Mouse (Mus musculus): ENCODE data around the gene Scamp3.
"Not testable (repeated sequence)": the region's sequence is repeated elsewhere in the genome, so short reads cannot be mapped to it uniquely, and the experiment has no call there.

Gene Scamp3

DNA sequence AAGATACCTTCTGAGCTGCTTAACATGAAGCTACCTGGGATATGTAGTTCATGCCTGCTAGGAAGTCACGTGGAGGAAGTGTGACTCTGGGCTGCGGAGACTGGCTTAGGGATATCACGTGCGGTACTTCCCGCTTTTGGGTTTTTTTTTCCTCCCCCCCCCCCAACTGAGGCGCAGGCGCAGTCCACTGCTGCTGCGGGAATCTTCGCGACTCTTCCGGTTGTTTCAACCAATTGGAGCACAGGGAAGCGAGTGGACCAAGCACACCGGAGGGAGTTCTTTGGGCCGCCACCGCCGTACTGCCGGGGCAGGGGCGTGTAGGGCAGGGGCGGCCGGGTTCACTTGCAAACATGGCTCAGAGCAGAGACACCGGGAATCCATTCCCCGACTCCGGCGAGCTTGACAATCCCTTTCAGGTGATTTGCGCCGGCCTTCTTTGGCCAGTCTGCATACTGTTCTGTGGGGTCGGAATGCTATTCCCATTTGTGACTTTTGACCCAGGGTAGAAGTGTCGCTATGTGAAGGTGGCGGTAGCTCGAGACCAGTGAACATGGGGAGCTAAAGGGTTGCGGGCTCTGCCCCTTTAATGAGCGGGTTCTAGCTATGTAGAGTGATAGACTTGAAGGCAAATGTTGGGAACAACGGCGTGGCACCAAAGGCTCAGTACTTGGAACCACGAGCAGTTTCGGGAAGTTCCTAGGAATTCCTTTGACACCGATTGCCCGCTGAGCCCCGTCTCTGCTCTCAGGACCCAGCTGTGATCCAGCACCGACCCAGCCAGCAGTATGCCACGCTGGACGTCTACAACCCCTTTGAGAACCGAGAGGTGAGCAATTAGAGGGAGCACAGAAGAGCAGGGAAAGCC is at the start of gene Scamp3:
TSS of gene Scamp3 (plus strand) at position 232 of the 865 bp plus-strand sequence.
- DNase-seq (ENCODE audit: low read depth), result peak; percentile 98

DNA sequence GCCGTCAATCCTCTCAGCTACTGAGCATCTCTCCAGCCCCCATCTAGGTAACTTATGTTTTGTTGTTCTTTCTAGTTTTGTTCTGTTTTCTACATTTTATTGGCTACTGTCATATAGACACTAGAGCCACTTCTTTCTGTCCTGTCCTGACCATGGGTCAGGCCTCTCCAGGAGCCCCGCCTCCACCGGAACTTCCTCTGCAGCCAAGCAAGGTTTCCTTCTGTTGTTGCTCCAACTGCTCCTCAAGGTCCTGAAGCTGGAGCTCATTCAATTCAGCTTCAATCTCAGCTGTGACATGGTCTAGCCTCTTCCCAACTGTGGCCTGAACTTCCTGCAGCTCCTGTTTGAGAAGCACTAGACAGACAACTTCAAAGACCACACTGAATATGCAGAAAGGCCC is 47.4 kb upstream of the Scamp3 start:
- DNase-seq (ENCODE audit: low read depth), result no peak

DNA sequence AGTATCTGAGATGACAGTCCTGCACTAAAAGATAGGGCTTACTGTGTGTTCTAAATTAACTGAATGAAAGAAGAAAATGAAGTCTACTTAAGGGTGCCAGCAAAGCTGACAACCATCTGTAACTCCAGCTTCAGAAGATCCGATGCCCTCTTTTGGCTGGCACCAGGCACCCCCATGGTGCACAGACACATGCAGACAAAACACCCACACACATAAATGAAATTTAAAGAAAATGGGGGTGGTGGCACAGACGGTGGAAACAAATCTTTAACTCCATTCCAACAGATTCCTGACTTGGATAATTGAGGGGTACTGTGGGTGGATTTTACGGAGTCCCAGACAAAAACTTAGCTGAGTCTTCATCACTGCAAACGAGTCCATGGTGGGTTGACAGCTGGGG is 45.5 kb upstream of the Scamp3 start:
- DNase-seq (ENCODE audit: low read depth), result no peak

DNA sequence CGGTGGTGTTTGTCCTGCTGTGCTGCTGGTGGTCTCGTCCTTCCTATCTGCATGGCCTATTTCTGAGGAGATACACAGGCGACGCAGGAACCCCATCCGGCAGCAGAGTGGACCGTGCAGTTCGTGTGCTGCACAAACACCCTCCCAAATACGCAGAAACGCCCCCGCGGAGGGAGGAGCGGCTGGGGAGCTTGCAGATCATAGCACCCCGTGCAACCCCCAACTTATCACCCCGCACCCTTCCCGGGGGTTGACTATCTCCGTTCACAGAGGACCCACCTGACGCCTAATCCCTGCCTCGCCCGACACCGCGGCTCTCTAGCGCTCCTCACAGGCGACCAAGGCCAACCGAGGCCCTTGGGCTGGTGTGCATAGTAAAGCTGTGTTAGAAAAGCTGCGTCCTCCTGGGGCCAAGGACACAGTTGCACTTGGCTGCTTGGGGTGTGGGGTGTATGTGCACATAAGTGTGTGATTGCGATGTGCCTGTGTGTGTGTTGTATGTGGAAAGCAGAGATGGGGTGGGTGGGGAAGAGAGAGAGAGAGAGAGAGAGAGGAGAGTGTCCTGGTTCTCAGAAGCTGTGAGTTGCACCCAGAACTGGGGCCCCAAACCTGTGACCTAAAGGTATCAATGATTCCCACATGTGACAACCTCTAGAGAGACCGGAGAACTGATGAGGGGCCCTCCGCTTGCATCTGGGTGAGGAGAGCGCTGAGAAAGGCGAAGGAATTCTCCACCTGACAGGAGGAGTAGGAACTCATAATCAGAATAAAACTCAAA is 44.8 kb upstream of the Scamp3 start:
- DNase-seq (ENCODE audit: low read depth), result no peak

- no peak for DNase-seq (ENCODE audit: low read depth)
Measured at GRCm38 (mm10) chr3:89133063-89133450, 44.2 kb upstream of the Scamp3 start.

DNA sequence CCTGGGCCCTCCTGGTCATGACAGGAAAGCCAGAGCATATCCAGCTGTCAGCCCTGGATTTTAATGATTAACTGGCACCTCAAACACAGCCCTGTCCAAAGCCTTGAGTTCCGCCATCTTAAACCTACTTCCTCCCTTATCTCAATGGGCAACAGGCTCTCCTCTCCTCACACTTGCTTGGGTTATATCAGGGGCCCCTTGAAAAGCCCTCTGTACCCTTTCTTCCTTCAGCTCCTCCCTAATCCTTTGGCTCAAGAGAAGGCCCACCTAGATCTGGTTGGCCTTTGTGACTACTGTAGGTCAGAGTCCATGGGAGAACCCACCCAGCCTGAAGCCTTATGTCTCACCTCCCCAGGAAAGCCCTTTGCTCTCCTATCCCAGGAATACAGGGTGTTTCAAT is 43.5 kb upstream of the Scamp3 start:
- no peak for DNase-seq (ENCODE audit: low read depth)

DNA sequence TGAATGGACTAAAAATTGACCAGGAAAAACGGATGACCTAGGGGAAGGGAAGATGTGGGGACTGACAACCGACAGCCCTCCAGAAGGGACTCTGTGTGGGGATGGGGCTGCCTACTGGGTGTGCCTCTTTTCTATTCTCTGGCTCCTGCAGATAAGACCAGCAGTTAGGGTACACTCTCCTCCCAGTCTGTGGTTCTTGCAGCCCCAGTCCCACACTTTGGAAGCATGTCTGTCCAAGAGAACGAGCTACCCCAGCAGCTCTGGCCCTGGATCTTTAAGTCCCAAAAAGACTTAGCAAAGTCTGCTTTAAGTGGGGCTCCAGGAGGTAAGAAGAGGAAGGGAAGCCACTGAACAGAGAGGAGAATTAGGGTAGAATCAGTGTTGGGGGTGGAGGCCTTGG is 41.3 kb upstream of the Scamp3 start, which contains the start of gene Pklr:
TSS of gene Pklr (plus strand) at position 185 of the 400 bp plus-strand sequence.
- no peak for DNase-seq (ENCODE audit: low read depth)

GRCm38 (mm10) chr3:89136365-89136764 is 40.9 kb upstream of the Scamp3 start:
- DNase-seq (ENCODE audit: low read depth), result no peak

- no peak for DNase-seq (ENCODE audit: low read depth)
Measured at GRCm38 (mm10) chr3:89144821-89145220, 32.5 kb upstream of the Scamp3 start.

DNA sequence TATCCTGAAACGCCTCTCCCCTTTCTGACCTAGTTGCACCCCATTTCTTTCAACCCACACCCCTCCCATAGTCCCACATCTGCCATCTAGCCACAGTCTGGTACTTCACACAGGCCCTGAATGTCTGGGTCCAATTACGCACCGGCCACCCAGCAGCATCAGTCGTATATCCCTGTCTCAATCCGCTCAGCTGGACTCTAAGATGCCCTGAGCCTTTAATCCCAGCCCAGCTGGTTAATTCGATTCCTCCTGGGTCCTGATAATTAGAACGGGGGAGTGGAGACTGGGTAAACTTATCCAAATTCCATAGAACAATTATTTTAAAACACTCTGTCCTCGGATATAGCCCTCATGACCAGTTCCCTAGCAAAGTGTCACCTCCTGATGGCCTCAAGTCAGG is 31.7 kb upstream of the Scamp3 start:
- DNase-seq (ENCODE audit: low read depth), result no peak

GRCm38 (mm10) chr3:89147101-89147978 is 29.9 kb upstream of the Scamp3 start:
- no peak for DNase-seq (ENCODE audit: low read depth)

GRCm38 (mm10) chr3:89147979-89148311 is 29.3 kb upstream of the Scamp3 start:
- DNase-seq (ENCODE audit: low read depth), result no peak

- DNase-seq (ENCODE audit: low read depth), result no peak
Measured at GRCm38 (mm10) chr3:89148567-89148966, 28.7 kb upstream of the Scamp3 start.

DNA sequence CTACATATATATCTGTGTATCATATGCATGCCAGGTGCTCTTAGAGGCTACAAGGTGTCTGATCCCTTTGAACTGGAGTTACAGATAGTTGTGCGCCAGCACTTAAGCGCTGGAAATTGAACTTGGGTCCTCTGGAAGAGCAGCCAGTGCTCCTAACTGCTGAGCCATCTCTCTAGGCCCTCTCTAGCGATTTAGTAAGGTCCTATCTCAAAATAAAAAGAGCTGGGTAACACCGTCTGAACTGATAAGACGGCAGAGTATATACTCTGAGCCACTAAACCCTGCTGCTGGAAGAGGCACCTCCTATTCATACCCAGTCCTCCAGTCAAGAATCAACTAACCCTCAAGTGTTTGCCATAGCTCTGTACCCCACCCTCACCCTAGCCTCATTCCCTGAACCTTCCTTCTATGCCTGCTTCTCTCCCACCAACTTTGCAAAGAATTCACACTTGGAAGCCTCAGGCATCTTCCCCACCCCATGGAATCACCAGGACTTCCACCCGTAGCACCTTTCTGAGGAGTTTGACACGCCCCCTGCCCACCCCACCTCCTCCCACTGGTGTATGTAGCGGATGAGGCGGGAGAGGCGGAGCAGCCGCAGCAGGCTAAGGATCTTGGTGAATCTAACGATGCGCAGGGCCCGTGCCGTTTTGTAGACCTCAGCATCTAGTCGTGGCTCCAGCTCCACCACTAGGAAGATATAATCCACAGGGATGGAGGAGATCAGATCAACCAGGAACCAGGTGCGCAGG is 25.0 kb upstream of the Scamp3 start:
- DNase-seq (ENCODE audit: low read depth), result no peak

DNA sequence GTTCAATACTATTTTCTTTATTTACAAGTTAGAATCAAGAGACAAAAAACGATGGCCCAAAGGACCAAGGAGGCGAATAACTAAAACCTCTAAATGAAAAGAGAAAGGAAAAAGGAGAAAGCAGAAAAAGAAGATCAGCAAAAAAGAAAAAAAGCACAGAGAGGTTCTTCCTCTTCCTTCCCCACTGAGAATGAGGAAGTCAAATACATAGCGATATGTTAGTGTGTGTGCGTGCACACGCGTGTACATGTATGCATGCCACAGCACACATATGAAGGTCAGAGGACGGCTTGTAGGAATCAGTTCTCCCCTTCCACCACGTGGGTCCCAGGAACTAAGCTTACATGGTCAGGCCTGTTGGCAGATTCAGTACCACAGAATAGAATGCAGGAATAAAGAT is 20.3 kb upstream of the Scamp3 start:
- no peak for DNase-seq (ENCODE audit: low read depth)

DNA sequence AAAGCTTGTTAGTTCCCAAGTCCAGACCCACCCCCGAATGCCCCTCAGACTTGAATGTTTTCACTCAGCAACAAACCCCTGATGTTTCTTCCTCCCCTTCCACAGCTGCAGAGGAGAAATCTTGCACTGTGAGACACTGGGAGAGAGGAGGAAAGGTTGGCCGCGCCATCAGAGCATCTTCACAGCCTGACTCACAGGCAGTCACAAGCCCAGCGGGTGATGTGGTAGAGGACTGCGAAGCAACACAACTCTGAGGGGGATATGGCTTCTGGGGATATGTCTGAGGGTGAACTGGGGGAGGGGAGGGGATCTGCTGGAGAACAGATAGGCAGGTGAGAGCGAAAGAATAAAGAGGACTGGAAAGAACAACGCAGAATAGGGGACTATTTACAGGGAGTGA is 18.6 kb upstream of the Scamp3 start:
- DNase-seq (ENCODE audit: low read depth), result no peak

DNA sequence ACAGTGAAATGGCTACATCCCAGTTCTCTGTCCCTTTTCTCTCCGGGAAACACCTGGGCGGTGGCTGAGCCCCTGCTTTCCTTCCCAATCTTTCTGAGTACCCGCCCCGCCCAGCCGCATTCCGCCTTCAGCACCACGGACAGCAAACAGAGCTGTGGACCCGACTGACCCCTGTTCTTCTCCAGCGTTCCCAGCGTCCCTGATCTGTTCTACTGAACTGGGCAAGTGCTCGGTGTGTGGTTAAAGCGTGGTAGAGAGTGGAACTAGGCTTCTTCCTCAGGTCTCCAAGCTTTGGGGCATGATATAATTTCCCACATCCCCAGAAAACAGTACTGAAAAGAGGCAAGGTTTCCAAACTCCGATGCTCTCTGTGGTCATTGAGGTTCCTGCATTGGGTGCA is 18.1 kb upstream of the Scamp3 start:
- DNase-seq (ENCODE audit: low read depth), result peak; percentile 48

DNA sequence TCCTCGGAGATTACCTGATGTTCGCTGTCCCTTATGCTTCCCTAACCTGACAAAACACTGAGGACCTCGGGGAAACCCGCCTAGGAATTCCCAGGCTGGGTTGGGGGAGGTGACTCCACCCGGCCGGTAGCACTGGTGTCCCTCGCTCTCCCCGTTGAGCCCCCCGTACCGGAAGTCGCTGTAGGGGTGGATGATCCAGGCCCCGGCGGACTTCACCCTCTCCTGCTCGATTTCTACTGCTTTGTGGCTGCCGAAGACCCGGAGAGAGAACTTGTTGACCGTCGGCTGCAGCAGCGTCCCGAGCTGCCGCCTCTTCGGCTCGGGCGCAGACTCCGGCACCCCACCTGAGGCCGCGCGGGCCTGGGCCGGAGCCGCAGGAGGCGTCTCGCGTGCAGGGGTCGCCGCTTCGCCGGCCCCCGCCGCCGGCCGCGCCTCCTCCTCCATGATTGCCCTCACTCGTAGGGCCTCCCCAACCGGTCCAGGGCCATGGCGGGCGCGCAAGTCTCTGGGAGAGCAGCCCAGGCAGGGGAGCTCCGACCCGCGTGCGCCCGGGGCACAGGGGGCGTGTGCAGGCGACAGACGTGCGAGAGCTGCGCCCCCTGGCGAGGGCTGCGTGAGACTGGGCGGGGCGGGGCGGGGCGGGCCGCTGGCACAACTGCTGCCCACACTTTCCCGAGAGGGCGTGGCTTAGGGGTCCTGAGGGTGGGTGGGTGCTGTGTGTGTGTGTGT is 17.5 kb upstream of the Scamp3 start, which contains the start of gene Hcn3:
TSS of gene Hcn3 (minus strand) at position 581 of the 729 bp plus-strand sequence.
- peak; percentile 70 for DNase-seq (ENCODE audit: low read depth)

DNA sequence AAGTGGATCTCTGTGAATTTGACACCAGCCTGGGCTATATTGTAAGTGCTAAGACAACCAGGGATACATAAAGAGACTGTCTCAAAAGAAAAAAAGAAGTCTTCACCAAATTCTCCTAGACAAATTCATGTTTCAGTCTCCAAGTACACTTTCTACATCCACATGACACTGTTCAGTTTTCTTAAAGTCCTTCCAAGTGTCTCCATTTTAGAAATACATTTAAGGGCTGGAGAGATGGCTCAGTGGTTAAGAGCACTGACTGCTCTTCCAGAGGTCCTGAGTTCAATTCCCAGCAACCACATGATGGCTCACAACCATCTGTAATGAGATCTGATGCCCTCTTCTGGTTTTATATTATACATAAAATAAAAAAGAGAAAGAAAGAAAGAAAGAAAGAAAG is 16.1 kb upstream of the Scamp3 start:
- DNase-seq (ENCODE audit: low read depth), result not testable (repeated sequence)

DNA sequence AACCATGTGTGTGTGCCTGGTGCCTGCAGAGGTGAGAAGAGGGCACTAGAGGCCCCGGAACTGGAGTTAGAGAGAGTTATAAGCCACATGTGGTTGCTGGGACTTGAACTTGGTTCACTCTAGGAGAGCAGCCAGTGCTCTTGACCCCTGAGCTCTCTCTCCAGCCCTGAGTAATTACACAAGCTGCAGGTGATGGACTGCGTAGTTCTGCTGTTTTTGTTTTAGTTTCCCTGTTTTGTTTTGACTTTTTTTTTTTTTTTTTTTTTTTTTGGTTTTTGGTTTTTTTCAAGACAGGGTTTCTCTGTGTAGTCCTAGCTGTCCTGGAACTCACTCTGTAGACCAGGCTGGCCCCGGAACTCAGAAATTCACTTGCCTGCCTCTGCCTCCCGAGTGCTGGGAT is 15.5 kb upstream of the Scamp3 start:
- DNase-seq (ENCODE audit: low read depth), result no peak

DNA sequence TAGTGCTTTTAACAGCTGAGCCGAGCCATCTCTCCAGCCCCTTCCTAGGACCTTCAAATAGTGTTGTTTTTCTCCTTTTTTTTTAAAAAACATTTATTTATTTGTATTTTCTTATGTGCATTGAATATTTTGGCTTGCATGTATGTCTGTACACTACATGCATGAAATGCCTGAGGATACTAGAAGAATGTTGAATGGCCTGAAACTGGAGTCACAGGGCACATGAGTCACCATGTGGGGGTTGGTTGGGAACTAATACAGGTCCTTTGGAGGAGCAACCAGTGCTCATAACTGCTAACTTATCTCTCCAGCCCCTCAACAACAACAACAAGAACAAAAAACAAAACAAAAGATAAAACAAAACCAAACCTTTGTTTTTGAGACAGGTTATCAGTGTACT is 14.2 kb upstream of the Scamp3 start:
- peak; percentile 51 for DNase-seq (ENCODE audit: low read depth)
